Mouse (Mus musculus): ENCODE data around the gene Mrpl52. TPM values are rescaled to one million over a fixed set of nuclear protein-coding genes. Genes with fewer than 3 reads are reported as not detected.

Mrpl52 gene
- polyA plus RNA-seq, 2 experiments, result 177 to 218 TPM

DNA sequence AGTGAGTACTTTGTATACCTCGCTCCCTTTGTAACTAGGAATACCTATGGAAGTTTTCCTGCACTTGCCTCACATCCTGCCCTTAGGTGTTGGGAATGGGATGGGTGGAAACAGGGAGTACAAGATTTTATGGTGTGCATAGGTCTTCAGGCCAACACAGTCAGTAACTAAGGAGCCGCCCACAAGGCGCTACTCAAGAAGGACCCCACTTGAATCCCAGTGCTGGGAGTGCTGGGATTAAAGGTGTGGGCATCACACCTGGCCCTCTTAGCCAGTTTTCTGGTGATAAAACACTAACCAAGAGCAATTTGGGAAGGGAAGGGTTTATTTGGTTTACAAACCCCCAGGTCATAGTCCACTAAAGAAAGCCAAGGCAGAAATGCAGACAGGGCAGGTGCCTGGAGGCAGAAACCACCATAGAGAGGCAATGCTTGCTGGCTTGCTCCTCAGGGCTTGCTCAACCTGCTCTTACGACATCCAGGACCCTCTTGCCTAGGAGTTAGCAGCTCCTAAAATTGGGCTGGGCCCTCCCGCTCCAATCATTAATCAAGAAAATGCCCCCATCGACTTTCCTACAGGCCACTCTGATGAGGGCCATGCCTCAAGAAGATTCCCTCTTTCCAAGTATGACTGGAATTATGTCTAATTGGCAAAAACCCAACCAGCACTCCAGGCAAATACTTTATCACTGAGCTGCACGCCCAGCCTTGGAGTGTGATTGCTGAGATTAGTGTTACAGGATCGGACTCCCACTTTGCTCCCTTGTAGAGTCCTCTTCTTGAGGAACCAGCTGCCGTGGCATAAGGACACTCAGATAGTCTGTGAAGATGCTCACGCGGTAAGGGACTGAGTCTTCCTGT lies 28.2 kb downstream of the Mrpl52 start:
- H3K4me2 ChIP-seq (ENCODE audit: low read depth), result no peak overlapping the region
- DNase-seq (ENCODE audit: low read depth in 3 of 3, low spot score in 3 of 3), result no peak
- no peak overlapping the region for H3K9ac ChIP-seq (replicated peaks)
- no peak overlapping the region for H3K27ac ChIP-seq
- TF ChIP-seq EP300 (IDR thresholded peaks at IDR 0.05; ENCODE audit: low read depth), result no peak
- TF ChIP-seq CTCF (IDR thresholded peaks at IDR 0.05; ENCODE audit: low read depth), result no peak
- peaks cover 0 to 7% of the 10 kb centered on the region in 2 experiments; a peak in 2 of 4 replicates for H3K4me1 ChIP-seq (replicated peaks; ENCODE audit: control insufficient read depth in 2 of 2, insufficient read depth in 2 of 2, low read length in 1 of 2)
- no peak overlapping the region for H3K4me3 ChIP-seq (ENCODE audit: insufficient read depth in 1 of 2, low read depth in 2 of 2, low read length in 2 of 2)
- no peaks in the 10 kb centered on the region for H3K9me3 ChIP-seq (ENCODE audit: control insufficient read depth, low read length)
- no peak for ATAC-seq (ENCODE audit: insufficient read depth)
- H3K27me3 ChIP-seq (ENCODE audit: control insufficient read depth, insufficient read depth, low read length), result no peaks in the 10 kb centered on the region
- no peaks in the 10 kb centered on the region for H3K36me3 ChIP-seq (replicated peaks; ENCODE audit: control insufficient read depth, insufficient read depth, low read depth)
- 50% methylated on average over 11 of the region's 11 CpGs for WGBS (ENCODE audit: insufficient replicate concordance)

DNA sequence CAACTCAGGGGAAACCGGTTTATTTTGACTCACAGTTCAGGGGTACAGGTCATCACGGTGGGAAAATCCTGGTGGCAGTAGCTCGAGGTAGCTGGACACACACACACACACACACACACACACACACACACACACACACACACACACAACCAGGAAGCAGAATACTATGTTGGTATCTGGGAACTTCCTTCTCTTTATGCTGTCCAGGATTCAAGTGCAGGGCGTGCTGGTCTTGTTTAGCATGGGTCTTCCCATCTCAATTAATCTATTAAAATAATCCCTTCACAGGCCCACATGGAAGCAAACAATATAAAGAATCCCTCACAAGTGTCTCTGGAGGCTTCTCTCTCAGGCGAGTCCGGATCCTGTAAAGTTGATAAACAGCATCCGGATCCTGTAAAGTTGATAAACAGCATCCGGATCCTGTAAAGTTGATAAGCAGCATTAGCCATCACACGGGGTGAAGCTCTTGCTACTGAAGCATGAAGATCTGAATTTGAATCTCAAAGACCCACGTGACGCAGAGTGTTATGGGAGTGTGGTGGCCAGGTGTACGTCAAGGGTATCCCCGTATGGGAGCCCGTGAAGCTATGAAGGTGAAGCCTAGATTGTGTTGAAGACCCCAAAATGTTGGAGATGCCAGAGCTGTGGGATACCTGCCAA lies 31.3 kb downstream of the Mrpl52 start:
- no peak overlapping the region for H3K27ac ChIP-seq
- no peak overlapping the region for H3K4me2 ChIP-seq (ENCODE audit: low read depth)
- TF ChIP-seq EP300 (IDR thresholded peaks at IDR 0.05; ENCODE audit: low read depth) (no peak), CTCF (IDR thresholded peaks at IDR 0.05; ENCODE audit: low read depth) (no peak)
- peaks cover 4 to 7% of the 10 kb centered on the region in 2 experiments for H3K4me1 ChIP-seq (replicated peaks; ENCODE audit: control insufficient read depth in 2 of 2, insufficient read depth in 2 of 2, low read length in 1 of 2)
- H3K27me3 ChIP-seq (ENCODE audit: control insufficient read depth, insufficient read depth, low read length), result no peaks in the 10 kb centered on the region
- H3K36me3 ChIP-seq (replicated peaks; ENCODE audit: control insufficient read depth, insufficient read depth, low read depth), result no peaks in the 10 kb centered on the region
- H3K9me3 ChIP-seq (ENCODE audit: control insufficient read depth, low read length), result no peaks in the 10 kb centered on the region
- DNase-seq (ENCODE audit: low read depth in 3 of 3, low spot score in 3 of 3), result no peak
- ATAC-seq (ENCODE audit: insufficient read depth), result no peak
- no peak overlapping the region for H3K4me3 ChIP-seq (ENCODE audit: insufficient read depth in 1 of 2, low read depth in 2 of 2, low read length in 2 of 2)
- no peak overlapping the region for H3K9ac ChIP-seq (replicated peaks)
- 61% methylated on average over 14 of the region's 14 CpGs for WGBS (ENCODE audit: insufficient replicate concordance)

DNA sequence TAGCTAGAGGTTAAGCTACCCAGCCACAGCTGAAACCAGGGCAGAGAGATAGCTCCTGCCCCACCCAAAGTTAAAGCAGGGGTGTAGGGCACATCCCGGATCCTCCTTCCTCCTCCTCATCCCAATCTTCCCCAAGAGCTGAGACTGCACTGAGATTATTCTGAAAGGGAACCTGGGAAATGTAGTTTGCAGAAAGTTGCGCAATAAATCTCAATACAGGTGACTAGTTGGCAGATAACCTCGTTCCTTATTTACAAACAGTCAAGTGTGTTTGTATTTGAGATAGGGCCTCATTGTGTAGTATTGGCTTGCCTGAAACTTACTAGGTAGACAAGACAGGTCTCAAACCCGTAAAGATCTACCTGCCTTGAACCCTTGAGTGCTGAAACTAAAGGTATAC lies 35.4 kb downstream of the Mrpl52 start:
- ATAC-seq (ENCODE audit: insufficient read depth), result no peak
- TF ChIP-seq EP300 (IDR thresholded peaks at IDR 0.05; ENCODE audit: low read depth) (no peak), CTCF (IDR thresholded peaks at IDR 0.05; ENCODE audit: low read depth) (no peak)
- no peak for DNase-seq (ENCODE audit: low read depth in 3 of 3, low spot score in 3 of 3)
- Histone ChIP-seq H3K27me3 (ENCODE audit: control insufficient read depth, insufficient read depth, low read length) (no peaks in the 10 kb centered on the region), H3K9me3 (ENCODE audit: control insufficient read depth, low read length) (no peaks in the 10 kb centered on the region), H3K4me1 (replicated peaks; ENCODE audit: control insufficient read depth in 2 of 2, insufficient read depth in 2 of 2, low read length in 1 of 2) (peaks cover 13 to 14% of the 10 kb centered on the region in 2 experiments), H3K36me3 (replicated peaks; ENCODE audit: control insufficient read depth, insufficient read depth, low read depth) (peaks cover 2% of the 10 kb centered on the region; the same call in 1 of the 2 replicates), H3K4me3 (ENCODE audit: insufficient read depth in 1 of 2, low read depth in 2 of 2, low read length in 2 of 2) (no peak overlapping the region), H3K9ac (replicated peaks) (no peak overlapping the region), H3K4me2 (ENCODE audit: low read depth) (no peak overlapping the region), H3K27ac (no peak overlapping the region)
- WGBS (ENCODE audit: insufficient replicate concordance), result 60% methylated on average over 4 of the region's 4 CpGs

DNA sequence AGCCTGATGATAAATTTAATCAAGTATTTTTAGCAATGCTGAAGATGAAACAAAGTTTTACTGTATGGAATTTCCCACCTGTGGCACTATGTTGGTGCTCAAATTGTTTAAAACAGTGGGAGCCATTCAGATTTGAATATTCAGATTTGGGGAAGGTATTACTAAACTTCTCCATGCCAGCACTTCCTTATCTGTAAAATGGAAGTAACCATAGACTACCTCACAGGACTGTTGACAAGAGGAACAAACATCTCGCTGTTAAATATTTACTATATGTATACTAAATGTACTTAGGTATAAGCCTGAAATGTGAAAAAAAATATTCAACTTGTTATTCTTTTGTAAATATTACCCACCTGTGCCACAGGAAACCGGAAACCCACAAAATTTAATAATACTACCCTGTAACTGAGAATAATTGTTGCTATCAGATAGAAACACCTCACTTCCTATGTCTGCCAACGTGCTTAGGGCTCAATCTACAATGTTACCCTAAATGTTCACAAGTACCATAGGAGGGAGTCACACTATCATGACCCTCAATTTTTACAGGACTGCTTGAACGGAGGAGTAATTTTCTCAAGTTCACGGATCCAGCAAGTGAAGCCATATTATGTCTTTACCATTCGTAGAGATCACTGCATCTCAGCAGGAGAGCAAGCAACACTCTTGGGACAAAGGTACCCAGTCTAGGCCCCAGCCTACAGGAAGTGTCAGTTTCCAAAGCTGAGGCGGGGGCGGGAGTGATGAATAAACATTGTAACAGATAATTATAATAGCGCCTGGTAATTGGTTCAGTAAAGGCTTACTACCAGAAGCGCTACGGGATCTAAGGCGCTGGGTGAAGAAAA lies 36.6 kb downstream of the Mrpl52 start:
- no peak for TF ChIP-seq EP300 (IDR thresholded peaks at IDR 0.05; ENCODE audit: low read depth)
- TF ChIP-seq CTCF (IDR thresholded peaks at IDR 0.05; ENCODE audit: low read depth), result no peak
- peaks cover 13 to 14% of the 10 kb centered on the region in 2 experiments for H3K4me1 ChIP-seq (replicated peaks; ENCODE audit: control insufficient read depth in 2 of 2, insufficient read depth in 2 of 2, low read length in 1 of 2)
- peak overlapping the region; percentile 70 for H3K4me2 ChIP-seq (ENCODE audit: low read depth)
- no peaks in the 10 kb centered on the region for H3K9me3 ChIP-seq (ENCODE audit: control insufficient read depth, low read length)
- no peaks in the 10 kb centered on the region for H3K27me3 ChIP-seq (ENCODE audit: control insufficient read depth, insufficient read depth, low read length)
- no peak for DNase-seq (ENCODE audit: low read depth in 3 of 3, low spot score in 3 of 3)
- H3K36me3 ChIP-seq (replicated peaks; ENCODE audit: control insufficient read depth, insufficient read depth, low read depth), result peaks cover 11% of the 10 kb centered on the region
- H3K27ac ChIP-seq, result peak overlapping the region; percentile 76
- H3K4me3 ChIP-seq (ENCODE audit: insufficient read depth in 1 of 2, low read depth in 2 of 2, low read length in 2 of 2), result peak overlapping the region; percentile 71 to 95
- WGBS (ENCODE audit: insufficient replicate concordance), result 10% methylated on average over 12 of the region's 12 CpGs
- peak overlapping the region; percentile 84 for H3K9ac ChIP-seq (replicated peaks)
- peak; percentile 40 for ATAC-seq (ENCODE audit: insufficient read depth)

All from liver, embryonic 14.5 days (tissue).